ENCODE assay signal across 8 mouse cellular contexts in the genomic region with DNA sequence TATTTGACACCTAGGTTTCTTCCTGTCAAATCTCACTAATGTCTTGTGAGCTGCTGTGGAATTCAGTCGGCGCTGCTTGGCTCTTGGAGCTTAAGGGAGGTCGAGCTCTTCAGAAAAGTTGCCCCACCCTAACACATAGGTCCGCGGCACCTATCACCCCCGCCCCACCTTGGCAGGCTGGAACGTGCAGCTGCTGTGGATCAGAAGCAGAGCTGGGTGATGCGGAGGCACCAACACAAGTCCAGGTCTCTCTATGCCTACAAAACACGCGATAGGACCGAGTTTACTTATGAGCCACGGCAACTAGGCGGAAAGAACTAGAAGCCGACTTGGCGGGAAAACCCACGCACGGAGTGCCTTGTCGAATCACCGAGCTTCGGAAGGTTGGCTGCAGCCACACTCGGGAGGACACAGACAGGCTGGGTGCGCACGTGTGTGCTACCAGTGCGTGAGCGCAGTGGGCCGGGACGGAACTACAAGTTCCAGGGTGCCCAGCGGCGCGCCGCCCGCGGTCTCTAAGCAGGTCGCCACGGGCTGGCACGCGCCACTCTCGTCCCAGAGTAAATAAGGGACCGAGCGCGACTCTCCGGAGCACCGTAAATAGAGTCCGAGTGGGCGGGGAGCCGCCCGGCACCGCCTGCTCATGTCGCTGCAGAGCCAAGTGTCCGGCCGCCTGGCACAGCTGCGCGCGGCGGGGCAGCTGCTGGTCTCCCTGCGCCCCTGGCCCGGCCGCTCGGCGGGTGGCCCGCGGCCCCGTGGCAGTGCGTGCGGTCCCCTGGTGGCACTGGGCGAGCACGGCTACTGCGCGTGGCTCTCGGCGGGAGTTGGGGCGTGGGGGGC. TPM values are rescaled to one million over a fixed set of nuclear protein-coding genes. Genes with fewer than 3 reads are reported as not detected.
A peak's percentile ranks its signal among the peaks of the same experiment; 100 is the strongest.
DNase-seq lines count a peak whose midpoint lies in the region; ATAC-seq and TF ChIP-seq lines count a peak whose summit lies in the region.

A gene (plus strand): TSS at position 563 of the 840 bp plus-strand sequence.

- no peak for TF ChIP-seq POLR2A in limb, embryonic 14.5 days (IDR thresholded peaks at IDR 0.05; ENCODE audit: borderline replicate concordance, extremely low read depth, insufficient read depth, insufficient read length)

- no peaks in the 10 kb centered on the region for H3K36me3 ChIP-seq in embryonic facial prominence, embryonic 15.5 days
- H3K36me3 ChIP-seq in kidney, embryonic 14.5 days (ENCODE audit: control insufficient read depth, insufficient read depth, low read length) = no peaks in the 10 kb centered on the region
- no peaks in the 10 kb centered on the region for H3K36me3 ChIP-seq in limb, embryonic 14.5 days (ENCODE audit: control insufficient read depth, insufficient read depth, low read length)
- no peaks in the 10 kb centered on the region for H3K36me3 ChIP-seq in midbrain, embryonic 16.5 days (ENCODE audit: control insufficient read depth, insufficient read depth, low read length)
- no peaks in the 10 kb centered on the region for H3K36me3 ChIP-seq in splenic B cell, adult 2 months (ENCODE audit: control insufficient read depth, insufficient read depth, low read length, poor library complexity, severe bottlenecking)

- peak within 1 kb of the TSS; percentile 100 for H3K4me2 ChIP-seq in embryonic facial prominence, embryonic 15.5 days (replicated peaks)
- H3K4me2 ChIP-seq in kidney, embryonic 14.5 days (replicated peaks; ENCODE audit: low read depth, low read length) = peak within 1 kb of the TSS; percentile 99
- H3K4me2 ChIP-seq in limb, embryonic 14.5 days (replicated peaks; ENCODE audit: low read depth, low read length, severe bottlenecking) = peak within 1 kb of the TSS; percentile 100
- H3K4me2 ChIP-seq in midbrain, embryonic 16.5 days (ENCODE audit: low read length) = peak within 1 kb of the TSS; percentile 100

- H3K4me3 ChIP-seq in embryonic facial prominence, embryonic 15.5 days (replicated peaks) = peak within 1 kb of the TSS; percentile 74
- peak within 1 kb of the TSS; percentile 74 for H3K4me3 ChIP-seq in kidney, embryonic 14.5 days (ENCODE audit: low read length)
- H3K4me3 ChIP-seq in limb, embryonic 14.5 days (replicated peaks; ENCODE audit: low read length) = peak within 1 kb of the TSS; percentile 72
- peak within 1 kb of the TSS; percentile 54 for H3K4me3 ChIP-seq in midbrain, embryonic 16.5 days (ENCODE audit: low read depth, low read length)

- ATAC-seq in embryonic facial prominence, embryonic 15.5 days (ENCODE audit: insufficient number of reproducible peaks, low FRiP score, low TSS enrichment, low read depth) = peak; percentile 75
- peak; percentile 54 for ATAC-seq in kidney, embryonic 14.5 days (ENCODE audit: low FRiP score, low TSS enrichment)
- peak; percentile 75 for ATAC-seq in limb, embryonic 14.5 days (ENCODE audit: low FRiP score, low read depth)
- peak; percentile 88 for ATAC-seq in midbrain, embryonic 16.5 days

- no peaks in the 10 kb centered on the region for H3K9me3 ChIP-seq in embryonic facial prominence, embryonic 15.5 days (replicated peaks)
- H3K9me3 ChIP-seq in kidney, embryonic 14.5 days (ENCODE audit: control insufficient read depth, low read length) = no peaks in the 10 kb centered on the region
- no peaks in the 10 kb centered on the region for H3K9me3 ChIP-seq in limb, embryonic 14.5 days (ENCODE audit: control insufficient read depth, low read length)
- H3K9me3 ChIP-seq in midbrain, embryonic 16.5 days (replicated peaks; ENCODE audit: control insufficient read depth, low read length, poor library complexity, severe bottlenecking) = no peaks in the 10 kb centered on the region

- peaks cover 34% of the 10 kb centered on the region for H3K4me1 ChIP-seq in embryonic facial prominence, embryonic 15.5 days
- peaks cover 7% of the 10 kb centered on the region for H3K4me1 ChIP-seq in kidney, embryonic 14.5 days (ENCODE audit: control insufficient read depth, insufficient read depth, low read length)
- H3K4me1 ChIP-seq in limb, embryonic 14.5 days (ENCODE audit: control insufficient read depth, insufficient read depth, low read length) = peaks cover 14% of the 10 kb centered on the region
- H3K4me1 ChIP-seq in midbrain, embryonic 16.5 days (ENCODE audit: control insufficient read depth, insufficient read depth, low read length) = peaks cover 15% of the 10 kb centered on the region

- peak within 1 kb of the TSS; percentile 72 for H3K27ac ChIP-seq in embryonic facial prominence, embryonic 15.5 days (replicated peaks)
- no peak within 1 kb of the TSS; the same call in 1 of the 2 replicates for H3K27ac ChIP-seq in kidney, embryonic 14.5 days (ENCODE audit: low read depth, low read length)
- no peak within 1 kb of the TSS for H3K27ac ChIP-seq in limb, embryonic 14.5 days (replicated peaks; ENCODE audit: low read depth, low read length)
- no peak within 1 kb of the TSS for H3K27ac ChIP-seq in midbrain, embryonic 16.5 days (ENCODE audit: low read length)

- peak within 1 kb of the TSS; percentile 59 for H3K9ac ChIP-seq in embryonic facial prominence, embryonic 15.5 days
- H3K9ac ChIP-seq in kidney, embryonic 14.5 days (ENCODE audit: low read depth, low read length) = peak within 1 kb of the TSS; percentile 64
- H3K9ac ChIP-seq in limb, embryonic 14.5 days (ENCODE audit: low read depth, low read length, severe bottlenecking) = peak within 1 kb of the TSS; percentile 61
- H3K9ac ChIP-seq in midbrain, embryonic 16.5 days (ENCODE audit: low read depth, low read length) = peak within 1 kb of the TSS; percentile 66

- WGBS in embryonic facial prominence, embryonic 15.5 days = 1% methylated on average over 67 of the region's 72 CpGs
- WGBS in kidney, embryonic 14.5 days = 1% methylated on average over 57 of the region's 72 CpGs
- under 1% methylated on average over 42 of the region's 72 CpGs for WGBS in limb, embryonic 14.5 days
- WGBS in midbrain, embryonic 16.5 days = 1% methylated on average over 66 of the region's 72 CpGs

- DNase-seq in A20 (ENCODE audit: low read depth, low spot score) = peak; percentile 89
- peak; percentile 78 for DNase-seq in adrenal gland, postnatal 25 days
- DNase-seq in heart, adult 9 months (ENCODE audit: low spot score in 2 of 2) = peak; percentile 77 to 85
- DNase-seq in limb, embryonic 14.5 days (ENCODE audit: low spot score) = peak; percentile 76
- DNase-seq in splenic B cell, adult 2 months (ENCODE audit: low read depth, low spot score) = peak; percentile 82

- H3K27me3 ChIP-seq in embryonic facial prominence, embryonic 15.5 days = no peaks in the 10 kb centered on the region
- peaks cover 5% of the 10 kb centered on the region; the same call in 1 of the 2 replicates for H3K27me3 ChIP-seq in kidney, embryonic 14.5 days (ENCODE audit: control insufficient read depth, insufficient read depth, low read length)
- peaks cover 3% of the 10 kb centered on the region; the same call in 1 of the 2 replicates for H3K27me3 ChIP-seq in limb, embryonic 14.5 days (ENCODE audit: control insufficient read depth, insufficient read depth, low read length)
- peaks cover 4% of the 10 kb centered on the region for H3K27me3 ChIP-seq in midbrain, embryonic 16.5 days (ENCODE audit: control insufficient read depth, insufficient read depth, low read depth, low read length)
- H3K27me3 ChIP-seq in splenic B cell, adult 2 months (ENCODE audit: control insufficient read depth, insufficient read depth, low read length, poor library complexity, severe bottlenecking) = no peaks in the 10 kb centered on the region

RNA-seq across cellular contexts. Expression of the gene that starts here (rescaled TPM):
- 42.7 and 52.1 TPM in 2 replicates for total RNA-seq in adrenal gland, postnatal 25 days (2021)
- 22.1 and 26.6 TPM in 2 replicates for polyA plus RNA-seq in embryonic facial prominence, embryonic 15.5 days (2015; fragmentation: Nextera tagmentation; extraction: Ambion mirVana)
- polyA plus RNA-seq in kidney, embryonic 14.5 days (2014; fragmentation: Nextera tagmentation; extraction: Ambion mirVana) = 9.9 and 10.7 TPM in 2 replicates
- 24.6 and 27.4 TPM in 2 replicates for polyA plus RNA-seq in limb, embryonic 14.5 days (2012; rRNA removed)
- polyA plus RNA-seq in limb, embryonic 14.5 days (2014; fragmentation: Nextera tagmentation; extraction: Ambion mirVana) = 16.6 and 19.7 TPM in 2 replicates
- 4.4 and 5.9 TPM in 2 replicates for polyA plus RNA-seq in midbrain, embryonic 16.5 days (2015; fragmentation: Nextera tagmentation; extraction: Ambion mirVana)
